Mouse (Mus musculus): ENCODE results near the gene Mylk. TPM values are rescaled to one million over a fixed set of nuclear protein-coding genes. Genes with fewer than 3 reads are reported as not detected.
"Not testable (repeated sequence)": the region's sequence is repeated elsewhere in the genome, so short reads cannot be mapped to it uniquely, and the experiment has no call there.

Mylk gene
- total RNA-seq (2022), result 10 to 100 TPM; 12.3 to 17.3 (median 13.9) TPM

DNA sequence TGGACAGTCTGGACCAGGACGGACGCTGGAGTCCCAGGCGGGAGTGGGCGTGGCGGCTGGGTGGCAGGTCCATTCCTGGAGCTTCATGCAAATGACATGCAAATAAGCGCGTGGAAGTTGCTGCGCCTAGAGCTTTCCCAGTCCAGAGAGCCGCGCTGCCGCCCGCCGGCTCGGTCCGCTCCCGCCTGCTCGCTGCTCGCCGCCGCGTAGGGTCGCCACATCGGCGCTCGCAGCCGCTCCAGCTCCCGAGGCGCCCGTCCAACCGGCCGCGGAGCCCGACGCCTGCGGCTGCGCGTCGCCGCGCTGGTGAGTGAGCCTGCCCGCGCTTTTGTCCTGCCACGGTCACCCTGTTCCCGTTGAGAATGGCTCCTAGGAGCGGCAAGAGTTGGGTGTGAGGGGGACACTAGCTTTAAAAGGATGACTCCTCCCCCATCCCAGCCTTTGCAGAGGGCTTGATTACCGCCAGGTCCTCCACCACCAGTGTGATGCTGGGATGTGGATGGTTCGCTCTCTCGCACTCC is at the start of gene Mylk:
TSS of gene Mylk (plus strand) at position 146 of the 521 bp plus-strand sequence.
- peak; percentile 10 to 20 for DNase-seq (ENCODE audit: low spot score in 2 of 2)

DNA sequence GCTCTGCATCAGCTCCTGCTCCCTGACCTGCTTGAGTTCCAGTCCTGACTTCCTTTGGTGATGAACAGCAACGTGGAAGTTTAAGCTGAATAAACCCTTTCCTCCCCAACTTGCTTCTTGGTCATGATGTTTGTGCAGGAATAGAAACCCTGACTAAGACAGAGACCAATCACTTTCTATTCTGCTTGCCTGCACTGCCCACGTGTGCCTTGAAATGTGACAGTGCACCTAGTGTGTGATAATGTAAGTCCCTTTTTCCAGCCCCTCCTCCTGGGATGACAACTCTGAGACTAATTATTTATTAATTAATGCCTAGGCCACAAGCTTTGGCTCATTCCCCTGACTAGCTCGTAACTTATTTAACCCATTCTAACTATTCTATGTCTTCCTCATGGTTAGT is 46.3 kb upstream of the Mylk start:
- DNase-seq (ENCODE audit: low spot score in 2 of 2), result not testable (repeated sequence)

DNA sequence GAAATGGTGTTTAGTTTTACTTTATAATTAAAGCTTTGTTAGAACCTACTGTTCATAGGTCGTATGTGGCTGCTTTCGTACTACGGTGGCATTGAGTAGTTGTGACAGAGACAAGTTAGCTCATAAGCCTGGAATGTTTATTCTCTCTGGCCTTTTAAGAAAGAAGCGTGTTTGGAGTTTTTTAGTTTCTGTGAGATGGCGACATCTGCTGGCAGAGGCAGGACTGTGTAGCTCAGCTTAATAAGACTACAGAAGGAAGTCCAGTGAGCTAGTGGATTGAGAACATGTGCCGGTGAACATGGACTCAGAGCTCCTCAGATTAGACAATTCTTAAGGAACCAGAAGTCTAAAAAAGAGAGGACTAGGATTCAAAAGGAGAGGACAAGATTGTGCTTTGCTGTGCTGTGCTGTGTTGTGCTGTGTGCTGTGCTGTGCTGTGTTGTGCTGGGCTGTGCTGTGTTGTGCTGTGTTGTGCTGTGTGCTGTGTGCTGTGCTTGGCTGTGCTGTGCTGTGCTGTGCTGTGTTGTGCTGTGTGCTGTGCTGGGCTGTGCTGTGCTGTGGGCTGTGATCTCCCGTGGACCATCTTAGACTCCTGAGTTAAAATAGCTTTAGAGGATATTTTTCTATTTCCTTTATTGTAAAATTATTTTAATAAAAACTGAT is 44.7 kb upstream of the Mylk start:
- DNase-seq (ENCODE audit: low spot score in 2 of 2), result peak; percentile 53 to 59

DNA sequence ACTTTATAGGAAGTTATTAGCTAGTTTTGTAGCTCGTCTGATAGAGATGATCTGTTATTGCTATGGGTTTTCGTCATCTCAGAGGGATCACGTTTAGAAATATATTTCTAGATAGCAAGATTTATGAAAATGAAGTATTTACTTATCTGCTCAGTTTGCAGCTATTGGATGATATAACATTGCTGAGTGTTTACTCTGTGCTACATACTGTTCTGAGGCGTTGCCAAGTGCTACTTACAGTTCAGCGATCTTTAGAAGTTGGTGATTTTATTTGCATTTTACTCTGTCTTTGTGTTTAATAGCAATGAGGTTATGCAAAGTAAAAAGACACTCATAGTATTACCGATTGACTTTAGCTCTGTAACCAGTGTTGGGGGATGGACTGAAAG is 44.2 kb upstream of the Mylk start:
- DNase-seq (ENCODE audit: low spot score in 2 of 2), result no peak

DNA sequence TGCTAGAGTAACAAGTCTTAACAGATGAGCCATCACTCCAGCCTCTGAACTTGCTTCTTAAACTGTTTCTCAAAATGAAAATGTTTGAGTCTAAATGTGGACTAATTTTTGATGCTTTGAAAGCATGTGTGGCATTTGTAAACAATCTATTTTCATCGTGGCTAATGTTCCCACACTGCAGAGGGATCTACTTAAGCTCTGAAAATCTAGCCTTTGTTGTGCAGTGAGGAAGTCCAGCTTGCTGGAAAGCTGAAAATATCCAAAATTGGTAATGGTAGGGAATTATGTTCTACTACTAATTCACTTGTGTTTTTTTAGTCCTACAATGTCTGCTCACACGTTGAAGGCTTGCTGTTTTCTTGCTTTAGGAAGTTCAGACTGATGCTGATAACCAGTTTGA is 39.0 kb upstream of the Mylk start:
- no peak for DNase-seq (ENCODE audit: low spot score in 2 of 2)

DNA sequence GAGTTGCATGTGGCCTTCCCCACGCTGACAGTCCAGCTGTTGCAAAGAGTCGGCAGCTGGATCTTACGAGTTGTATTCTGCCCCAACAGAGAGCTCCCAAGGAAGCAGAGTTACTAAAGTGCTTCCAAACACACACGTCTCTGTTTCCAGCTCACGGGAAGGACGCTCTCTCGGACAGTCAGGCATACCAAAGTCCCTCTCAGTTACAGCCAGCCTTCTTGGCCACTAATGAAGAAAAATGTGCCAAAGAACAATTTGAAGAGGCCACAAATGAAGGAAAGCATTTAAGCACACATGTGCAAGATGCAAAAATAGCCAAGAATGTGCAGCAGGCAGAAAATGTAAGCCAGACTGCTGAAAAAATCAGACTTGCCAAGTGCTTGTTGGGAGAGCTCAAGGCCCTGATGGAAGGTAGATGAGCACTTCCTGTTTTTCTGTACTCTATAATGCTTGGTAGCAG is 38.5 kb upstream of the Mylk start:
- no peak for DNase-seq (ENCODE audit: low spot score in 2 of 2)

DNA sequence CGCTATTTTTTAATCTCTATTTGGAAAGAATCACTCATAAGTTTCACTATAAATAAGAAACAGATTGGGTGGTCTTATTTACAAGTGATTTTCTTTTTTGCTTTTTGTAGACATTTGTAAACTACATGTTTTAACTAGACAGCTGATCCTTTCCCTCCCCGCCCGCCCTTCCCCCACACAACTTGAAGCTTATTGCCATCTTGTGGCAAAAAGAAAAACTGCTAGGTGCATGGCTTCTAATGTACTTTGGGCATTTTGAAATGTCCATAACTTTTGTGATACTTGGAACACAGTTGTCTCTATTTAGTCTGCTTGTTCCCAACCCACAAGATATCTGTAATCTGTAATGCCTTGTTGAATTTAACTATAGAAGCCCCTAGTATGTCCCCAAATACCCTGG is 33.5 kb upstream of the Mylk start:
- DNase-seq (ENCODE audit: low spot score in 2 of 2), result no peak

DNA sequence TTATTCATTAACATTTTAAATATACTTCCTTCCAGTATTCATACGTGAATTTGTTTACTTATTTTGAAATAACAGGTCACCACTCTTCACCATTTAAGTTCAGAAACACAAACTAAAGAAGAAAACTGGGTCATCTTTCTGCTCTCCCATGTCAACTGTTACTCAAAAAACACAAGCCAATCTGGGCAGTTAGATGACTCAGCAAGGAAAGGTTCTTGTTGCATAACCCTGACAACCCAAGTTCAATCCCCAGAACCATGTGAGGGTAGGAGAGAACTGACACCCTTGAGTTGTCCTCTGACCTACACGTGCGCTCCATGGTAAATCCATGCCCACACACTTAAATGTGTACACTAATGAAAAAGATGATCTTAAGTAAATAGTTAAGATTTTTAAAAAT is 19.9 kb upstream of the Mylk start:
- no peak for DNase-seq (ENCODE audit: low spot score in 2 of 2)

DNA sequence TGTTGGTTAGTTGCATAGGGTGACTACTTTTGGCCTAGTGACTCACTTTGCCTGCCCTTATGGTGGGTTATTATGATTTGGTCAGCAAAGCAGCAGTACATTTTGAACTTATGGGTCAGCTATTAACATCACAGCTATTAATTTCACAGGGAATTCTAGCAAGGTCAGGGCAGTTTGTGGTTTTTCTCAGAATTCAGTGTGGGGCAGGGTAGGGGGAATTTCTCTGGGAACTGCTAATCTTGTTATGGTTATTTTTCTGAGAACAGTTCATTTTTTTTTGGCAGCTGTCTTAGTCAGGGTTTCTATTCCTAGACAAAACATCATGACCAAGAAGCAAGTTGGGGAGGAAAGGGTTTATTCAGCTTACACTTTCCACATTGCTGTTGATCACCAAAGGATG is 16.4 kb upstream of the Mylk start:
- DNase-seq (ENCODE audit: low spot score in 2 of 2), result not testable (repeated sequence)

DNA sequence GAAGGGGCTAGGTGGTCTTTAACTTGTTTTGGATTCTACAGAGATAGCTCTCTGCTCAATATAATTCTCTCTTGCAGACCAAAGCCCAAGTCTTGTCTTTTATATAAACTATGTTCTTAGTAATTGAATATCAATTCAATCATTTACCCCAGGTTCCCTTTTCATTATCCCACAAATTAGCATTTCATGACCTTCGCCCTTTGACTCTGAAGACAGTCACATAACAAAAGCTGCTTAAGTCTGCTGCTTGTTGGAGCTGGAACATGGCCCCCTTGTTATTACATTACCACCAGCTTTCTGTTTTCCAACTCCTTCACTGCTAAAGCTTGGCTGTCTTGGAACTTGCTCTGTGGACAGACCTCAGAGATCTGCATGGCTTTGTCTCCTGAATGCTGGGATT is 15.6 kb upstream of the Mylk start:
- no peak for DNase-seq (ENCODE audit: low spot score in 2 of 2)

DNA sequence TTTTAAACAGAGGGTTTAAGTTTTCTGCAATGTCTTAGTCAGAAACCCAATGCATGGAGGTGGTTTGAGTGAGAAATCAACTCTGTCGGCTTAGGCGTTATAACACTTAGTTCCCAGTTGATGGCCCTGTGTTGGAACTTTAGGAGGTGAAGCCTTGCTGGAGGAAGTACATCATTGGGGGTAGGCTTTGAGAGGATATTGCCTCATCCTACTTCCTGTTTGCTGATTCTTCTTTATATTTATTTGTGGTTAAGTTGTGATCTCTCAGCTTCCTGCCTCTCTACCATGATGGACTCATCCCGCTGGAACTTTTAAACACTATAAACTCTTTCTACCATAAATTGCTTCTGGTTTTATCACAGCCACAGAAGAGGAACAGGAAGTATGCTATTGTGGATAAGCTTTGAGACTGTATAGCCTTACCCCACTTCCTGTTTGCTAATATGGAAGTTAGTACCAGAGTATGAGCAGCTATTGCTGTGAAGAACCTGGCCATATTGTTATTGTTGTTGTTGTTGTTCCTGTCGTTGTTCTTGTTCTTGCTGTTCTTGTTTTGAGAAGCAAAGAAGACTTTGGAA is 6.3 kb upstream of the Mylk start:
- DNase-seq (ENCODE audit: low spot score in 2 of 2), result no peak

DNA sequence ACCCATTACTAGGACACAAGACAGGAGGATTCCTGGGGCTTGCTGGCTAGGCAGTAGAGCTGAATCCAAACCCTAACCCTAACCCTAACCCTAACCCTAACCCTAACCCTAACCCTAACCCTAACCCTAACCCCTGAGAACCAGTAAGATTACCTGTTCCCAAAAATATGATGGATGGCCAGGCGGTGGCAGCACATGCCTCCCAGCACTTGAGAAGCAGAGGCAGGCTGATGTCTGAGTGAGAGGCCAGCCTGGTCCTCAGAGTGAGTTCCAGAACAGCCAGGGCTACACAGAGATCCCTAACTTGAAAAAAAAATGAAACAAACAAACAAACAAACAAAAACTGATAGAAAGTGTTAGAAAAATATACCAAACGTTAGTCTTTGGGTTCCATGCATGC is 2.1 kb upstream of the Mylk start:
- no peak for DNase-seq (ENCODE audit: low spot score in 2 of 2)

DNA sequence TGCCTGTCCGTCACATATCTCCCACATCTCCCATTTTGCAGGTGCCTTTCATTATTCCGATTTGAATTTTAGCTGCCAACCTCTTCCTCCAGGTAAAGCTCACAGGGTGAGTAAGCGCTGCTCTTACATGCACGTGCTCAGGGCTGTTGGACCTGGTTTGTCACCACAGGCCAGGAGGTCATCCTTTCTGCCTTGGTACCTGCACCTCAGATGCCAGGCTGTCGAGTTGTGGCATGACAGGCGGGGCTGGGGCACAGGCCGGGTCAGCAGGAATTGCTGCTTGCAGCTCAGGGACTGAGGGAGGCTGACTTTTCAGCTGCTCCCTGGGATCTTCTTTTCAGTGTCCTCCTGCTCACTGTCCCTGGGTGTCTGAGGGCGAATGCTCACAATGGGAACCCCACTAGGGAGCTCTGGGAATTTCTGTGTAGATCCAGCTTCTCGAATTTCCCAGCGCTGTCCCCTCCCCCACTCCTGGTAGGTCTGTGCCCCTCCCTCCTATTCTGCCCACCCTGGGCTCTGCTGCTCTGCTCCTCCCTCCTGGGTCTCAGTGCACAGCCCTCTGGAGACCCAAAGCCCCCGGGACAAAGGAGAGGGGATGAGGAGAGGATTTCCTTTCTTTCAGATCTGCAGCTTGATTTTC is 3.2 kb downstream of the Mylk start:
- no peak for DNase-seq (ENCODE audit: low spot score in 2 of 2)

DNA sequence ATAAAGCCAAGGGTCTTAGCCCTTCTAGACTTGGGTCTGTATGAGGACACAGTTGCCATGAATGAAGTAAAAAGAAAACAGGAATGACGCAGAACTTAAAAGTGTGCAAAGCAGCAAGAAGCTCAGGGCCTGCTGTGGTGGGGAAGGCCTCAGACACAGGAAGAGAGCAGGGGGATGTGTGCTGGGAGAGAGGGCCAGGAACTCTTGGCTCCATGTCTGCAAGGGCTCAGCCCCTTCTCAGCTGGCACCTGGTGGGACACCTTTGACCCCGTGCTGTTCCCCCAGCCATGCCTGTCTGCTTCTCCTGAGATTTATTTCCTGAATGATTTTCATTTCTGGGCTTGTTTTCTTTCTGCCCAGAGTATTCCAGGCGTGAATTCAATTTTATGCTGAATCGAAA is 4.5 kb downstream of the Mylk start:
- DNase-seq (ENCODE audit: low spot score in 2 of 2), result no peak

DNA sequence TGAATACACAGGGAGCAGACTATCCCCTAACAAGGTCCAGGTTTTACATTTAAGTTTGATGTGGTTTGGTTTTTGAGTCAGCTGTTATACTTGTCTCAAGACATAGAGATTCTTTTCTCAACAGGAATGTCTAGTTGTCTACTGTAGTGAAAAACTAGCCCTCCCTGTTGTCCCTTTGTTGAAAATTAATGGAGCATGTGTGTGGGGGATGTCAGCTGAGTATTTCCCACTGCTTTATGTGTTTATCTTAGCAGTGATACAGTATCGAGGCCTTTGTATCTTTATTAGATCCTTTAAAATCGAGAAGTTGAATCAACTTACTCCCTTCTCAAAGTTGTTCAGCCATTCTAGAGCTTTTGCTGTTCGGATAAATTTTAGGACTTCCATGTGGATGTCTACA is 7.0 kb downstream of the Mylk start:
- no peak for DNase-seq (ENCODE audit: low spot score in 2 of 2)

DNA sequence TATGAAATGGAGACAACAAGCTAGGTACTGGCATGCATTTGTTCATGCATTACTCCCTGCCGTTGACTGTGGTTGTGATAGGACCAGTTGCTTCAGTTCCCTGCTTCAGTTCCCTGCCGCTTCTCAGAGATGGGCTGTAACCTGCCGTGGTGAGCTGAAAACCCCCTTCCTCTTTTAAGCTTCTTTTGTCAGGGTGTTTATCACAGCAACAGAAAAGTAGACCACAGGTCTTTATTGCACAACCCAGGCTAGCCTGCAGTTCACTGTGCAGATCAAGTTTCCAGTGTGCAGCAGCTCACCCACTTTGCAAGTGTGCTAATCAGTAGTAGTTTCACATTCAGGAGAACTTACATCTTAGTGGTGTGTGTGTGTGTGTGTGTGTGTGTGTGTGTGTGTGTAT is 8.0 kb downstream of the Mylk start:
- no peak for DNase-seq (ENCODE audit: low spot score in 2 of 2)

DNA sequence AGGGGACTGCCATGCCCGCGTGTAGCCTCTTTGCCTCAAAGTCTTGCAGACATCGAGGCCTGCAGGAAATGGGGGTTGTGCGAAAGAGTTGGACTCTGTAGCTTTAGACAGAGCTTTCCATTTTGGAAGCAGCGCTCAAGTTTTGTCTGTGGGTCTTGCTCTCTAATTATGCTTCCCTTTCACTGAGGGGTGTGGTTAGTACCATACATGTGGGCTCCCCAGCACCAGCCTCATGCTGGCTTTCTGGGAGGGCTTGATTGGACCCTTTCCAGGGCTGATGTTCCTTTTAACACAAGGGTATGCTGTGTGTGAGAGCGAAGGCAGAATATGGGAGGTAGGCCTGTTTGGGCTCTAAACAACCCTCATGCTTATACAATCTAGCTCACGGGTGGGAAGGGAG is 12.0 kb downstream of the Mylk start:
- no peak for DNase-seq (ENCODE audit: low spot score in 2 of 2)

DNA sequence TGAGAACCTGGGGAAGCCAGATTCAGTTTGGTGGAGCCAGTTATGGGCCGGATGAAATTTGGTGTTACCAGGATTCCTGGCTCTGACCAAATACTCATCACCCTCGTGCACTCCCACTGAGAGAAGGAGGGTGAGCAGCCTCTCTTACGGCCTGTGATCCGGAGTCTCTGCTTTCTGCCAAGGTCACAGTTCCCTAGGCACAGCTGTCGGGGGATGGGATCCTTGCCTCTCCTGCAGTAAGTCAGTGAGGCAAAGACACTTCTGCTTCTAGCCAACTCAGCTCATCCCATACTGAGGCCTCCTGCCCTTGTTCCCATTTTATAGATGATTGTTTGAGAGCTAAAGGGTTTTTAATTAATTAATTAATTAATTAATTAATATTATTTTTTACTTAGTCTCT is 13.2 kb downstream of the Mylk start:
- no peak for DNase-seq (ENCODE audit: low spot score in 2 of 2)

DNA sequence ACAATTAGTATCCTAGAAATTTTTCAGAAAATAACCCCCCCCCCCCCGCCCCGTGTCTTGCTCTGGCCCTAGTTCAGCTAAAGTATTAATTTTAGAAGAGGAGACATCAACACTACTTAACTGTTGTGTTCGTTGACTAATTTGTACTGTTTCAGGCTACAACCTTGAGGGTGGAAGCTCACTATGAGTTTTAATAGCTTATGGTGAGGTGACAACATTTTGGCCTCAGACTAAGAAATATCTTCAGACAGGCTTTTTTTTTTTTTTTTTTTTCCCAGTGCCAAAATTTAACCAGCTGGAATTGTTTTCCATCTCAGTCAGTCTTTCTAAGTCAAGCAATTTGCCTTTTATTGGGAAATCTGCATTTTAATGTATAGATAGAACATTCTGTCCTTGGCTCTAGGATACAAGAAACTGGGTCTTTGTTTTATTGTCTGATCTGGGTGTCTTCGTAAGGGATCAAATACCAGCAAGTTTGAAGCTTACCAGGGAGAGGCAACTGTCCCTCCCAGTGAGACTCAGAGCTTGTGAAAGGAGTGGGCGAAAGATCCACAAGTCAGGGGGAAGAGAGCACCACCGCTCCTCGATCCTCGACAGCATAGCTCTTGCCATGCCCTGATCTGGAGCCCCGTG is 19.1 kb downstream of the Mylk start:
- no peak for DNase-seq (ENCODE audit: low spot score in 2 of 2)

DNA sequence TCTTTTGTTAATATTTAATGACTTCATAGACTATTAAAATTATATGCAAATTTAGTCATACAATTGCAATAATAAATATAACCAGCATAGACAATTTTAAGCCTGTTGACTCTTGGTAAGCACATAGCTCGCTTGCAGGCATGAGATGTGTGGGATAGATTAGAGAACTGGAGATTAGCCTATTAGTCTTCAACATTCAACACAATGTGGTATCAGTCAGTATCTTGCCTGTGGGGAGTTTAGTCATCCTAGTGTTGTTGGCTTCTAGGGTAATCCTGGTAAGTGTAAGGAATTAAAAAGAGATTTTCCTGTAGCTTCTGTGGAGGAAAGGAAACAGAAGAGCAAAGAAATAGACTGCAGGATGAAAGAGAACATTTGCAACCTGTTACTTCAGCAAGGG is 20.7 kb downstream of the Mylk start:
- DNase-seq (ENCODE audit: low spot score in 2 of 2), result no peak

DNA sequence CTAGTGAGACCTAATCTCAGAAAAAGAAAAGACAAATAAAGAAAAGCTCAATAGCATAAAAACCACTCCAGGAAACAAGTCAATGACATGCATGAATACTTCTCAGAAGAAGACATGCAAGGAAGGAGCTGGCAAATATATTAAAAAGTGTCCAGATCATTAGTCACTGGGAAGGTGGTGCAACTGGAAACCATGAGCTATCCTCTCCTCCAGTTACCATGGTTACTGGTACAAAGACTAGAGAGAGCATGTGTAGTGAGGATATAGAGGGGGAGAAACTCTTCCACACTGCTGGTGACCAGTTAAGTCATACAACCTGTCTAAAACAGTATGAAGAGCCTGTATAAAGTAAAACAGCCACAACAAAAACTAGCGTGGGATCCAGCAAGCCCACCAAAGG is 21.2 kb downstream of the Mylk start:
- DNase-seq (ENCODE audit: low spot score in 2 of 2), result no peak

DNA sequence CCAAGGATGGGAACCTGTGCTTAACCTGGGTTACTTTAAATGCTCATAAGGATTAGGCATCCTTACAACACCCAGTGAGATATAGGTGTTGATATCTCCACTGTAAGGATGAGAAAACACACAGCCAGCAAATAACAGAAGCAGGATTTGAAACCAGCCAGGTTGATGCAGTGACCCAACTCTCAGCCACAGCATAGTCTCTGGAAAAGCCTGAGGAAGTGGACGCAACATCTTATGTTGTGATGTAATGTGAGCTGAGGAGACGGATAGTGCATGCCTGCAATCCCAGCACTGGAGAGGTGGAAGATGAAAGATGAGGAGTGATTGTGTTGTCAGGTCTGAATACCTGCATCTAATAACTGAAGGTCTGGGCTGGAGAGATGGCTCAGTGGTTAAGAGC is 22.4 kb downstream of the Mylk start:
- DNase-seq (ENCODE audit: low spot score in 2 of 2), result no peak

Measured in left cerebral cortex, adult 8-10 months (tissue).